Mouse (Mus musculus): Measurements from ENCODE around the gene Abhd16b. TPM values are rescaled to one million over a fixed set of nuclear protein-coding genes. Genes with fewer than 3 reads are reported as not detected.

Abhd16b gene
- polyA plus RNA-seq, 1 experiment from 2014 or later: 0.11 TPM

- H3K9me3 ChIP-seq: no peaks in the 10 kb centered on the region
- peaks cover 30% of the 10 kb centered on the region for H3K4me1 ChIP-seq
- H3K4me3 ChIP-seq: no peak overlapping the region
- H3K27me3 ChIP-seq (ENCODE audit: insufficient read depth, poor library complexity, severe bottlenecking): no peaks in the 10 kb centered on the region
- no peak for DNase-seq (ENCODE audit: low spot score)
- no peaks in the 10 kb centered on the region for H3K36me3 ChIP-seq
- 50% methylated on average over 3 of the region's 3 CpGs for WGBS
- H3K27ac ChIP-seq: no peak overlapping the region; the same call in 1 of the 2 replicates
Observed at GRCm38 (mm10) chr2:181465423-181465822, 27.6 kb upstream of the Abhd16b start.

GRCm38 (mm10) chr2:181470285-181470684, 22.7 kb upstream of the Abhd16b start:
- DNase-seq (ENCODE audit: low spot score): no peak
- Histone ChIP-seq H3K9me3 (no peaks in the 10 kb centered on the region), H3K27ac (peak overlapping the region; percentile 83), H3K36me3 (no peaks in the 10 kb centered on the region), H3K4me3 (no peak overlapping the region), H3K4me1 (peaks cover 30% of the 10 kb centered on the region), H3K27me3 (ENCODE audit: insufficient read depth, poor library complexity, severe bottlenecking) (no peaks in the 10 kb centered on the region)
- WGBS: 54% methylated on average over 2 of the region's 2 CpGs

- no peaks in the 10 kb centered on the region for H3K9me3 ChIP-seq
- H3K27me3 ChIP-seq (ENCODE audit: insufficient read depth, poor library complexity, severe bottlenecking): no peaks in the 10 kb centered on the region
- DNase-seq (ENCODE audit: low spot score): no peak
- peaks cover 30% of the 10 kb centered on the region for H3K4me1 ChIP-seq
- 31% methylated on average over 5 of the region's 5 CpGs for WGBS
- H3K36me3 ChIP-seq: no peaks in the 10 kb centered on the region
- H3K27ac ChIP-seq: peak overlapping the region; percentile 83
- H3K4me3 ChIP-seq: peak overlapping the region; percentile 24; the same call in 1 of the 2 replicates
Observed at GRCm38 (mm10) chr2:181471246-181471645, 21.8 kb upstream of the Abhd16b start.

- H3K27me3 ChIP-seq (ENCODE audit: insufficient read depth, poor library complexity, severe bottlenecking): no peaks in the 10 kb centered on the region
- H3K4me1 ChIP-seq: peaks cover 30% of the 10 kb centered on the region
- H3K4me3 ChIP-seq: no peak overlapping the region; the same call in 1 of the 2 replicates
- no peaks in the 10 kb centered on the region for H3K9me3 ChIP-seq
- WGBS: 47% methylated on average over 1 of the region's 1 CpGs
- H3K27ac ChIP-seq: peak overlapping the region; percentile 83
- no peaks in the 10 kb centered on the region for H3K36me3 ChIP-seq
- no peak for DNase-seq (ENCODE audit: low spot score)
Observed at GRCm38 (mm10) chr2:181472256-181472827, 20.7 kb upstream of the Abhd16b start.

GRCm38 (mm10) chr2:181483120-181483519, 9.9 kb upstream of the Abhd16b start:
- Histone ChIP-seq H3K27me3 (ENCODE audit: insufficient read depth, poor library complexity, severe bottlenecking) (no peaks in the 10 kb centered on the region), H3K9me3 (no peaks in the 10 kb centered on the region), H3K4me1 (peaks cover 36% of the 10 kb centered on the region), H3K36me3 (no peaks in the 10 kb centered on the region), H3K4me3 (no peak overlapping the region), H3K27ac (peak overlapping the region; percentile 84)
- 50% methylated on average over 2 of the region's 2 CpGs for WGBS
- DNase-seq (ENCODE audit: low spot score): no peak

GRCm38 (mm10) chr2:181483562-181484318, 9.3 kb upstream of the Abhd16b start:
- WGBS: 31% methylated on average over 7 of the region's 7 CpGs
- DNase-seq (ENCODE audit: low spot score): no peak
- Histone ChIP-seq H3K27ac (peak overlapping the region; percentile 84), H3K9me3 (no peaks in the 10 kb centered on the region), H3K36me3 (no peaks in the 10 kb centered on the region), H3K4me3 (peak overlapping the region; percentile 31; the same call in 1 of the 2 replicates), H3K27me3 (ENCODE audit: insufficient read depth, poor library complexity, severe bottlenecking) (no peaks in the 10 kb centered on the region), H3K4me1 (peaks cover 39% of the 10 kb centered on the region)

- no peak for DNase-seq (ENCODE audit: low spot score)
- Histone ChIP-seq H3K4me1 (peaks cover 39% of the 10 kb centered on the region), H3K27ac (peak overlapping the region; percentile 37; the same call in 1 of the 2 replicates), H3K36me3 (no peaks in the 10 kb centered on the region), H3K27me3 (ENCODE audit: insufficient read depth, poor library complexity, severe bottlenecking) (no peaks in the 10 kb centered on the region), H3K4me3 (no peak overlapping the region), H3K9me3 (no peaks in the 10 kb centered on the region)
- WGBS: 73% methylated on average over 6 of the region's 6 CpGs
Observed at GRCm38 (mm10) chr2:181484456-181485233, 8.4 kb upstream of the Abhd16b start.

GRCm38 (mm10) chr2:181485741-181486140, 7.3 kb upstream of the Abhd16b start:
- no peak for DNase-seq (ENCODE audit: low spot score)
- Histone ChIP-seq H3K36me3 (no peaks in the 10 kb centered on the region), H3K27ac (no peak overlapping the region), H3K4me3 (no peak overlapping the region), H3K4me1 (peaks cover 39% of the 10 kb centered on the region), H3K9me3 (no peaks in the 10 kb centered on the region), H3K27me3 (ENCODE audit: insufficient read depth, poor library complexity, severe bottlenecking) (no peaks in the 10 kb centered on the region)
- WGBS: 30% methylated on average over 1 of the region's 1 CpGs

GRCm38 (mm10) chr2:181487338-181488277, 5.4 kb upstream of the Abhd16b start:
- WGBS: 23% methylated on average over 5 of the region's 5 CpGs
- no peak for DNase-seq (ENCODE audit: low spot score)
- Histone ChIP-seq H3K4me1 (peaks cover 39% of the 10 kb centered on the region), H3K9me3 (no peaks in the 10 kb centered on the region), H3K36me3 (no peaks in the 10 kb centered on the region), H3K27ac (peak overlapping the region; percentile 77), H3K27me3 (ENCODE audit: insufficient read depth, poor library complexity, severe bottlenecking) (no peaks in the 10 kb centered on the region), H3K4me3 (peak overlapping the region; percentile 8; the same call in 1 of the 2 replicates)

GRCm38 (mm10) chr2:181491432-181492205, 1.4 kb upstream of the Abhd16b start:
- DNase-seq (ENCODE audit: low spot score): no peak
- no peaks in the 10 kb centered on the region for H3K9me3 ChIP-seq

GRCm38 (mm10) chr2:181492206-181492605, 800 bp upstream of the Abhd16b start:
- no peak overlapping the region for H3K27ac ChIP-seq
- H3K4me3 ChIP-seq: no peak overlapping the region
- peaks cover 21% of the 10 kb centered on the region for H3K4me1 ChIP-seq
- no peaks in the 10 kb centered on the region for H3K9me3 ChIP-seq
- no peaks in the 10 kb centered on the region for H3K27me3 ChIP-seq (ENCODE audit: insufficient read depth, poor library complexity, severe bottlenecking)
- WGBS: 45% methylated on average over 3 of the region's 3 CpGs
- no peaks in the 10 kb centered on the region for H3K36me3 ChIP-seq
- DNase-seq (ENCODE audit: low spot score): no peak

More at GRCm38 (mm10) chr2:181491432-181492205, 1.4 kb upstream of the Abhd16b start:
- Histone ChIP-seq H3K27ac (no peak overlapping the region), H3K36me3 (no peaks in the 10 kb centered on the region), H3K27me3 (ENCODE audit: insufficient read depth, poor library complexity, severe bottlenecking) (no peaks in the 10 kb centered on the region), H3K4me3 (no peak overlapping the region), H3K4me1 (peaks cover 26% of the 10 kb centered on the region)
- WGBS: 29% methylated on average over 7 of the region's 7 CpGs

Measured in heart, embryonic 10.5 days (tissue).